Mouse (Mus musculus) embryonic facial prominence, embryonic 13.5 days (tissue): ENCODE measurements at regions not wholly inside any gene's neighbourhood (a gene's known extent, or its start where the extent isn't known, plus 50 kb on each side); places are given as distances from the start of the nearest gene placed in this dataset.

ENCODE experiments used
- ATAC-seq: fragments of 200-750 bp; cut with Nextera tagmentation; 2 replicates; pipeline ENCODE4 v1.8.0; 2017; ENCODE audit warnings: low read depth; ENCODE audit not compliant: insufficient number of reproducible peaks, insufficient read depth, low FRiP score, low TSS enrichment
- H3K27ac ChIP-seq: fragments of 300-500 bp; sonication (generic); 2 replicates; pipeline ENCODE4 v1.5.1; 2015; ENCODE audit warnings: moderate library complexity, mild to moderate bottlenecking, inconsistent platforms
- H3K27me3 ChIP-seq: fragments of 300-500 bp; sonication (generic); 2 replicates; pipeline ENCODE4 v1.6.1; 2015; ENCODE audit warnings: mild to moderate bottlenecking, inconsistent platforms
- H3K36me3 ChIP-seq: fragments of 300-500 bp; sonication (generic); 2 replicates; pipeline ENCODE4 v1.6.1; 2015; ENCODE audit warnings: mild to moderate bottlenecking, inconsistent platforms
- H3K4me1 ChIP-seq: fragments of 300-500 bp; sonication (generic); 2 replicates; pipeline ENCODE4 v1.6.1; 2015; ENCODE audit warnings: inconsistent platforms
- H3K4me2 ChIP-seq: fragments of 300-500 bp; sonication (generic); 2 replicates; pipeline ENCODE4 v1.6.1; 2015; ENCODE audit warnings: moderate library complexity, mild to moderate bottlenecking, inconsistent platforms
- H3K4me3 ChIP-seq: fragments of 300-500 bp; sonication (generic); 2 replicates; pipeline ENCODE4 v1.5.1; 2015; ENCODE audit warnings: mild to moderate bottlenecking, inconsistent platforms
- H3K9ac ChIP-seq: fragments of 300-500 bp; sonication (generic); 2 replicates; pipeline ENCODE4 v1.6.1; 2015; ENCODE audit warnings: mild to moderate bottlenecking, inconsistent platforms
- H3K9me3 ChIP-seq: fragments of 300-500 bp; sonication (generic); 2 replicates; pipeline ENCODE4 v1.6.1; 2016; ENCODE audit warnings: inconsistent platforms
- WGBS: fragments of 180-500 bp; shearing (Covaris S2); methylation state at CpG from one replicate; pipeline ENCODE4 v1.1.7; 2015; ENCODE audit warnings: mixed read lengths; 5-methylcytosine and 5-hydroxymethylcytosine counted together

DNA sequence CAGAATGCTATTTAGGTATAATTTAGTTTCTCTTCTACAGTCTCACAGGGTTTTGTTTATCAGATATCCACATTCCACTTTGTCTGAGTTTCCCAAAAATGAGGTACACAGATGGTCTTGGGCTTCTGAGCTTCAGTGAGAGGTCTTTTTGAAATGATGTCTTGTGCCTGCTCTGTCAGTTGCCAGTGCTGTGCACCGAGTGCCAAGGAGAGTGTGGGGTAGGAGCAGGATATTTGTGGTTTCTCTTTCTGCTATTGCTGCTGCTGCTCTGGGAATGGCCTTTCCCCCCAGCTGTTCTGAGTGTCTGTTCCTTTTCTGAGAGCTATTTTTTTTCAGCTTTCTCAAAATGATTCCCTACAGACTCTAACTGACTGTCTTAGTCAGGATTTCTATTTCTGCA is 60.1 kb upstream of the Gmds start:
- no peak overlapping the region for H3K9ac ChIP-seq
- H3K27ac ChIP-seq = no peak overlapping the region
- H3K9me3 ChIP-seq = no peaks in the 10 kb centered on the region
- H3K4me1 ChIP-seq = no peaks in the 10 kb centered on the region
- ATAC-seq = no peak
- H3K27me3 ChIP-seq = no peaks in the 10 kb centered on the region
- H3K4me3 ChIP-seq = no peak overlapping the region
- no peaks in the 10 kb centered on the region for H3K36me3 ChIP-seq
- no peak overlapping the region for H3K4me2 ChIP-seq
- WGBS = 25% methylated on average over 1 of the region's 1 CpGs
